Mouse (Mus musculus): ENCODE measurements at regions not wholly inside any gene's neighbourhood (a gene's known extent, or its start where the extent isn't known, plus 50 kb on each side); places are given as distances from the start of the nearest gene placed in this dataset.

- TF ChIP-seq CTCF (IDR thresholded peaks at IDR 0.05; ENCODE audit: extremely low read depth, insufficient read length, insufficient replicate concordance, low read depth, low read length) (no peak), POLR2A (IDR thresholded peaks at IDR 0.05; ENCODE audit: low read depth, low read length) (no peak)
- H3K27me3 ChIP-seq (ENCODE audit: control insufficient read depth, insufficient read depth, low read length), result no peaks in the 10 kb centered on the region
- H3K4me1 ChIP-seq (ENCODE audit: control insufficient read depth, insufficient read depth, insufficient read length, low read length), result no peaks in the 10 kb centered on the region
- whole genome bisulfite sequencing, result 94% methylated on average over 7 of the region's 7 CpGs
- H3K36me3 ChIP-seq (ENCODE audit: control insufficient read depth, insufficient read depth, low read length), result no peaks in the 10 kb centered on the region
- H3K27ac ChIP-seq (ENCODE audit: insufficient read depth, low read depth, low read length), result no peak overlapping the region
- H3K4me3 ChIP-seq (ENCODE audit: low read depth, low read length), result no peak overlapping the region
These were observed 54.1 kb upstream of the Gm5148 start for GRCm38 (mm10) chr3:37778386-37778785.

GRCm38 (mm10) chr3:37776224-37776623 is 51.9 kb upstream of the Gm5148 start:
- Histone ChIP-seq H3K36me3 (ENCODE audit: control insufficient read depth, insufficient read depth, low read length) (no peaks in the 10 kb centered on the region), H3K27me3 (ENCODE audit: control insufficient read depth, insufficient read depth, low read length) (no peaks in the 10 kb centered on the region), H3K27ac (ENCODE audit: insufficient read depth, low read depth, low read length) (no peak overlapping the region), H3K4me1 (ENCODE audit: control insufficient read depth, insufficient read depth, insufficient read length, low read length) (no peaks in the 10 kb centered on the region), H3K4me3 (ENCODE audit: low read depth, low read length) (no peak overlapping the region)
- WGBS, result 37% methylated on average over 4 of the region's 4 CpGs
- no peak for TF ChIP-seq POLR2A (IDR thresholded peaks at IDR 0.05; ENCODE audit: low read depth, low read length)
